Mouse (Mus musculus) hindbrain, embryonic 14.5 days (tissue): ENCODE data around the gene Calhm2. TPM values are rescaled to one million over a fixed set of nuclear protein-coding genes. Genes with fewer than 3 reads are reported as not detected.

ENCODE experiments used
- ATAC-seq: fragments of 200-750 bp; cut with Nextera tagmentation; 2 replicates; pipeline ENCODE4 v1.8.0; 2017; ENCODE audit warnings: moderate number of reproducible peaks, mild to moderate bottlenecking, moderate TSS enrichment, moderate library complexity; ENCODE audit not compliant: low FRiP score
- DNase-seq: peaks from one replicate; pipeline ENCODE4 v3.0.0-alpha.2; 2015; ENCODE audit warnings: low spot score
- H3K27ac ChIP-seq: fragments of 300-500 bp; sonication (generic); 2 replicates; pipeline ENCODE4 v1.5.1; 2014; ENCODE audit warnings: mild to moderate bottlenecking, moderate library complexity
- H3K27me3 ChIP-seq: fragments of 300-500 bp; sonication (generic); 2 replicates; pipeline ENCODE4 v1.6.1; 2014; ENCODE audit warnings: mild to moderate bottlenecking, low read length, mixed read lengths; ENCODE audit not compliant: control insufficient read depth, insufficient read depth
- H3K36me3 ChIP-seq: fragments of 300-500 bp; sonication (generic); replicated peaks from 2 replicates; pipeline ENCODE4 v1.6.1; 2014; ENCODE audit not compliant: control insufficient read depth, insufficient read depth
- H3K4me1 ChIP-seq: fragments of 300-500 bp; sonication (generic); replicated peaks from 2 replicates; pipeline ENCODE4 v1.6.1; 2014; ENCODE audit warnings: antibody characterized with exemption, low read length, mixed read lengths; ENCODE audit not compliant: control insufficient read depth, insufficient read depth
- H3K4me2 ChIP-seq: fragments of 300-500 bp; sonication (generic); replicated peaks from 2 replicates; pipeline ENCODE4 v1.6.1; 2014; ENCODE audit warnings: mild to moderate bottlenecking, moderate library complexity
- H3K4me3 ChIP-seq: fragments of 300-500 bp; sonication (generic); replicated peaks from 2 replicates; pipeline ENCODE4 v1.5.1; 2014; ENCODE audit warnings: mild to moderate bottlenecking, low read length
- H3K9ac ChIP-seq: fragments of 300-500 bp; sonication (generic); 2 replicates; pipeline ENCODE4 v1.6.1; 2014
- H3K9me3 ChIP-seq: fragments of 300-500 bp; sonication (generic); 2 replicates; pipeline ENCODE4 v1.6.1; 2016; ENCODE audit warnings: low read length; ENCODE audit not compliant: control insufficient read depth
- WGBS: fragments of 180-500 bp; shearing (Covaris S2); extraction: QIAGEN DNeasy Blood & Tissue Kit; methylation state at CpG from one replicate; pipeline ENCODE4 v1.1.7; 2014; 5-methylcytosine and 5-hydroxymethylcytosine counted together
- polyA plus RNA-seq: library from polyadenylated mRNA; unstranded; fragments of >200 nt; fragmentation: Nextera tagmentation; extraction: Ambion mirVana; gene quantifications from 2 replicates; pipeline ENCODE4 v1.2.1, GENCODE M21; 2014

Calhm2 gene
- 0.30 and 0.44 TPM in 2 replicates for polyA plus RNA-seq

DNA sequence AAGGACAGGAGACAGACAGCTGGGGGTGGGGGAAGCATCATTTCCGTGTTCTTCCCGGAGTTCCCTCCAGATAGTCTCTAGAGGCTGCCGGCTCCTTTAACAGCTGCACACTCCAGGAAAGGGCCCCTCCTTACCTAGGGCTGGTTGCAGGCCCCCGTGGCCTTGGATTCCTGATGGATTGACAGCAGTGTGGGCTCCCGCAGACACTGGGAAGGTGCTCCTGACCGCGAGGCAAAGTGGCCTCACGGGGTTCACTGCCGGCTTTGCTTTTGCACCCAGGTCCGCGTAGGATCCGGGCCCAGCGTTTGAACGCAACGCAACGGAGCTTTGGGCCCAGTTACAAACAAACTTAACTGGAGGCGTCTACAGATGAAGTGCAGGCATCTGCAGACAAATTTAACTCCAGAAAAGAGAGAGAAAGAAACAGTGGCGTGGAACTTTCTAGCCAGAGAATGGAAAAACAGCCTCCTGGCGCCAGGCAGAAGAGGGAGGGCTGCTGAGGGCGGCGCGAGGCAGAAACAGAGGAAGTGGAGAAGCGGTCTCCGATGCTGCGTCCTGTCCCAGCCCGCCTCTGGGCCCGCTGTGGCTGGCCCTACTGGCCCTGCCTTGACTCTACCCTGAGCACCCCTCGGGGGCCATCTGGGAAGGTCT is at the start of gene Calhm2:
TSS of gene Calhm2 (minus strand) at position 524 of the 651 bp plus-strand sequence.
- H3K4me3 ChIP-seq: no peak within 1 kb of the TSS; the same call in 1 of the 2 replicates
- peak within 1 kb of the TSS; percentile 25 for H3K9ac ChIP-seq
- H3K36me3 ChIP-seq: peaks cover 3% of the 10 kb centered on the region
- no peak within 1 kb of the TSS for H3K27ac ChIP-seq
- DNase-seq (no peak), ATAC-seq (no peak)
- peak within 1 kb of the TSS; percentile 47 for H3K4me2 ChIP-seq
- H3K4me1 ChIP-seq: peaks cover 8% of the 10 kb centered on the region
- no peaks in the 10 kb centered on the region for H3K27me3 ChIP-seq
- no peaks in the 10 kb centered on the region for H3K9me3 ChIP-seq
- 15% methylated on average over 28 of the region's 28 CpGs for WGBS

DNA sequence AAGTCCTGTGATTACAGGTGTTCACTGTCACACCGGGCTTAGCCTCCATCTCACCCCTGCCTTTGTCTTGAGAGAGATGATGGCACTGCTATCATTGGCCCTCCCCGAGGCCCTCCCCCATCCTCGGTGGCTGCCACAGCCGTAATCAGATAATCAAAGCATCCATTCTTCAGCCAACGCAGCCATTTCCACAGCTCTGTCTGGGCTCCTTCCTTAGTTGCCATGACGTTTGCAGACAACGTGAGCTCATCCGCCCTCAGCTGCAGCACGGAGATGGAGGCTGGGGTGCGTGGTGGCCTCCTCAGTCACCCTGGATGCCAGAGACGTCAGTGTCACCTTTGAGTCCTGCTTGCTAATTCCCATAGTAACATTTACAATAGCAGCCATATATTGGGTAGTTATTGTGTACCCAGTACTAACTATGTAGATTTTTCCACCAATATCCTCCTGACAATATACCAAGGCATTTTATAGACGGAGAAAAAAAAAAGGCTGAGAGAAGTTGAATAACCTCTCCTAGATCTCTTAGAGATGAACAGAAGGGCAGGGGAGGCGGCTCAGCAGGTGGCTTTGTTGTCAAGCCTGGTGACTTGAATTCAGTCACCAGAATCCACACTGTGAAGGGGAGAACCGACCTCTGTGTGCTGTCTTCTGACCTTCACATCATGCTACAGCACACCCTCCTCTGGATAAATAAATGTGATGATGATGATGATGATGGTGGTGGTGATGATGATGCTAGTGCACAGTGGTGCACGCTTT is 48.6 kb upstream of the Calhm2 start:
- WGBS: 43% methylated on average over 15 of the region's 15 CpGs
- no peak for ATAC-seq
- Histone ChIP-seq H3K9ac (no peak overlapping the region), H3K27ac (no peak overlapping the region), H3K9me3 (peaks cover 6% of the 10 kb centered on the region; the same call in 1 of the 2 replicates), H3K4me2 (no peak overlapping the region), H3K27me3 (no peaks in the 10 kb centered on the region; the same call in 1 of the 2 replicates), H3K4me1 (peaks cover 7% of the 10 kb centered on the region; the same call in 1 of the 2 replicates), H3K4me3 (no peak overlapping the region), H3K36me3 (no peaks in the 10 kb centered on the region)
- no peak for DNase-seq

DNA sequence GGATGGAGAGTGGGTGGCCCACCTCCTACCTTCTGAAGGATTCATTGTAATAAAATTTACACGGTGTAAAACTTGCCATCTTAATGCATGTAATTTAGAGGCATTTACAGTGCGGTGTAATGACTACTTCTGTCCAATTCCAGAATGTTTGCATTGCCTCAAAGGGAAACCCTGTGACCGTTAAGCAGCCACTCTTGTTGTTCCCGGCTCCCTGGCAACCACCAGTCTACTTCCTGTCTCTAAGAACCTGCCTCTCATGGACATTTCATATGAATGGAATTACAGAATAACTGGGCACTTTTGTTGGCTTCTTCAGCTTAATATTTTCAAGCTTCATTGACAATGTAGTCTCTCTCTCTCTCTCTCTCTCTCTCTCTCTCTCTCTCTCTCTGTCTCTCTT is 46.6 kb upstream of the Calhm2 start:
- ATAC-seq: no peak
- peaks cover 11% of the 10 kb centered on the region for H3K27me3 ChIP-seq
- no peak overlapping the region for H3K4me2 ChIP-seq
- H3K9ac ChIP-seq: no peak overlapping the region
- no peak overlapping the region for H3K27ac ChIP-seq
- no peak overlapping the region for H3K4me3 ChIP-seq
- H3K4me1 ChIP-seq: peaks cover 15% of the 10 kb centered on the region
- 71% methylated on average over 4 of the region's 4 CpGs for WGBS
- DNase-seq: no peak
- H3K9me3 ChIP-seq: peaks cover 8% of the 10 kb centered on the region; the same call in 1 of the 2 replicates
- no peaks in the 10 kb centered on the region for H3K36me3 ChIP-seq

DNA sequence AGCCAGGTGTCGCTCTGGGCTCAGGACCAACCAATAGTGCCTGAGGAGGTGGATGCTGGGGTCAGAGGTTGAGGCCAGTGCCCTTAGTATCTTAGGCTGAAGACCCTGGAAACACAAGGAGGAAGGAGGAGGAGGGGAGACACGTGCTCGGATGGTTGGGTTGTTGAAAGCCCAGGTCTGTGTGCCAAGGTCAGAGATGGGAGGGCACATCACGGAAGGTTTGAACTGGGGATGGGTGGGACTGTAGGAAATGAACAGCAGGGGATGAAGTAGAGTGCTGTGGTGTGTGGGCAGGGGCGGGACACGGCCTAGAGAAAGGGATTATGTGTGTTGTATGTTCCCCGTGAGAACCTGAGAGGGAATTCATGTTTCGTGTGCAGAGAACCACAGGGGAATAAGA is 46.1 kb upstream of the Calhm2 start:
- DNase-seq: no peak
- no peak overlapping the region for H3K4me2 ChIP-seq
- ATAC-seq: no peak
- H3K9me3 ChIP-seq: peaks cover 8% of the 10 kb centered on the region; the same call in 1 of the 2 replicates
- peaks cover 18% of the 10 kb centered on the region for H3K4me1 ChIP-seq
- H3K9ac ChIP-seq: no peak overlapping the region
- no peak overlapping the region for H3K4me3 ChIP-seq
- 74% methylated on average over 8 of the region's 8 CpGs for whole genome bisulfite sequencing
- H3K36me3 ChIP-seq: no peaks in the 10 kb centered on the region
- H3K27me3 ChIP-seq: peaks cover 11% of the 10 kb centered on the region
- H3K27ac ChIP-seq: no peak overlapping the region

DNA sequence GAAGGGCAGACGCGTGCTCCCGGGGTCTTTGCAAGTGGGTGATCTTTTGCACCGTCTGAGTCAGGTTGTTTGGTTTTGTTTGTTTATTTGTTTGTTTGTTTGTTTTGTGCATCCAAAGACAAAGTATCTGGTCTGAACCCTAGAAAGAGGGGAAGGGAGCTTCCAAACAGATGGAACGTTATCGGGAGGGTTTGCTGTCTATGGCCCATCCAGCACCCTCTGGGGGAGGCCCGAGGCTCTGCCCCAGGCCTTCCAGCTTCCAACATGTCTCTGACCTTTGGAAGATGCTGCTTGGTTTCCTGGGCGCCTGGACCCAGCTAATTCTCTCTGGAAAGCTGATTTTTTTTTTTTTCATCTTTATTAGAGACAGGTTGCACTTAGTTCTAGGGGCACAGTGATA is 41.9 kb upstream of the Calhm2 start:
- Histone ChIP-seq H3K9me3 (peaks cover 8% of the 10 kb centered on the region; the same call in 1 of the 2 replicates), H3K4me3 (peak overlapping the region; percentile 83), H3K9ac (peak overlapping the region; percentile 77), H3K4me2 (peak overlapping the region; percentile 69), H3K27me3 (peaks cover 11% of the 10 kb centered on the region), H3K4me1 (peaks cover 15% of the 10 kb centered on the region), H3K27ac (no peak overlapping the region), H3K36me3 (no peaks in the 10 kb centered on the region)
- WGBS: 16% methylated on average over 8 of the region's 8 CpGs
- DNase-seq (no peak), ATAC-seq (no peak)

DNA sequence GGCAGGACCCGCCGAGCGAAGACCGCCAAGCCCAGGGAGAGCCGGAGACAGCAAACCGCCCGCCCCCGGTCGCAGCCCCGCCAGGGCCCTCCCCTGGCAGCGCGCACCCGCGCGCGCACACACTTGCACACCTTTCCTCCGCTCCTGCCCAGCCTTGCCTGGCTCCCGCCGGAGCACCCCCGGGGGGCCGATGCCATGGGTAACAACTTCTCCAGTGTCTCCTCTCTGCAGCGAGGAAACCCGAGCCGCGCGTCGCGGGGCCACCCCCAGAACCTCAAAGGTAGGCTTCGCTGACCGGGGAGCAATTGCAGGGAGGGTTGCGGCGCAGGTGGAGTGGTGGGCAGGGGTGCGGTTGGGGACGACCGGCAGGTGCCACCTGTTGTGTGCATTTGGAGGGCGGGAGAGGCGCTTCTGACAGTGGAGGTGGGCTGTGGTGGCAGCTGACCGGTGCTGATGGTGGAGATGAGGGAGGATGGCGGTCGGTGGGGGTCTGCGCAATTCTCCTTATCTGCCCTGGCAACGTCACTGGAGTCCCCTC is 41.2 kb upstream of the Calhm2 start:
- DNase-seq: no peak
- H3K27me3 ChIP-seq: peaks cover 11% of the 10 kb centered on the region
- peaks cover 8% of the 10 kb centered on the region; the same call in 1 of the 2 replicates for H3K9me3 ChIP-seq
- H3K4me1 ChIP-seq: peaks cover 15% of the 10 kb centered on the region
- under 1% methylated on average over 36 of the region's 42 CpGs for WGBS
- peak overlapping the region; percentile 74; the same call in 1 of the 2 replicates for H3K27ac ChIP-seq
- ATAC-seq: peak; percentile 22; the same call in 1 of the 2 replicates
- H3K9ac ChIP-seq: peak overlapping the region; percentile 77
- peak overlapping the region; percentile 83 for H3K4me3 ChIP-seq
- peak overlapping the region; percentile 69 for H3K4me2 ChIP-seq
- no peaks in the 10 kb centered on the region for H3K36me3 ChIP-seq

DNA sequence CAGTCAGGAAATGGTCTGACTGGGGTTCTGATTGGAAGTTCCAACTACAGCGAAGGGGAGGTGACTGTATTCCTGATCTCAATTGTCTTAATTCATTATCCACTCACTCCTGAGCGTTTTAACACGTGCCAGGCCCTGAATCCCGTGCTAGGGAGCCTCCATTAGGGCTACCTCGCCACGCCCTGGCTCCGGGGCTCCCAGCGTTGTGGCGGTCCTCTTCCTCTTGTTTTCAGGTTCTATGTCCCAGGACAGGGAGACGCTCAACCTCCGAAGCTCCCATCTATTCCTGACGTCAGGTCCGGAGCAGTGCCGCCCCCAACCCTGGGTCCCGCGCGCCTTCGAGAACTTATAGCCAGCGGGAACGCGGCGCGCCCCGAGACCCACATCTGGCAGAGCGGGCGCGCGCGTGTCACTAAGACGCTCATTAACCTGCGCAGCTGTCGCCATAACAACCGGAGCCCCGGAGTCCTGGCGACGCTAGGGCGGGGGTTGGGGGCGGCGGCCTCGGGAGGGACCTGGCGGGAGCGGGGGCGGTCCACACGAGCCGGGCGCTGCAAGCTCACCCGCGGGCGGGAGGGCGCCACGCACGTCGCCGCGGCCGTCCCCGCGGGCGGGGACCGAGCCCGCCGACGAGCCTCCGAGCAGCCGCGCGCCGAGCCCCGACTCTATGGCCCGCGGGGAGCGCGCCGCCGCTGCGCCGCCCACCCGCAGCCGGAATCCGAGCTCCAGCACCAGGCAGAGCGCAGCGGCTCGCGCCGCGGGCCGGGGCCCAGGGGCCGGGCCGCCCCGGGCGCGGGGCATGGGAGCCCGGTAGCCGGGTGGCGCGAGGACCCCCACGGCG is 40.6 kb upstream of the Calhm2 start, which contains the start of gene Neurl1a:
TSS of gene Neurl1a (plus strand) at position 390 of the 841 bp plus-strand sequence.
- Histone ChIP-seq H3K4me1 (peaks cover 15% of the 10 kb centered on the region), H3K27ac (peak within 1 kb of the TSS; percentile 74), H3K9ac (peak within 1 kb of the TSS; percentile 77), H3K36me3 (no peaks in the 10 kb centered on the region), H3K4me3 (peak within 1 kb of the TSS; percentile 83), H3K9me3 (peaks cover 8% of the 10 kb centered on the region; the same call in 1 of the 2 replicates), H3K27me3 (peaks cover 11% of the 10 kb centered on the region), H3K4me2 (peak within 1 kb of the TSS; percentile 69)
- peak; percentile 71 for ATAC-seq
- DNase-seq: peak; percentile 69
- under 1% methylated on average over 89 of the region's 98 CpGs for WGBS

DNA sequence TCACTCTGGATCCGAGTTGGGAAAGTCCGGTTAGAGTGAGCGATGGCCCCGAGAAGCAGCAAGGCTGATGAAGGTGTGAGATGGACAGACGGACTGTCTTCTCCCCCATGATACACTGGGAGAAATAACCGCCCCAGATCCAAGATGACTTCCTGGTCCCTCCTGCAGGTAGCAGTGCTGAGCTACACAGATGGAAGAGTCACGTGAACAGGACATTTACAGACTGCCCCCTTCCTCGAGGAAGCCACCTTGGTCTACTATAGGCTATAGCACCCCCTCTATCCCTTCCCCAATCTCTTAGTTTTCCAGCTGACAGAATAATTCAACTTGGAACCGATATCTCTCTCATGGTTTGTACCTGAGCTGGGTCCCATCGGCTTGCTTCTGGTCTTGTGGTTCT is 39.9 kb upstream of the Calhm2 start:
- Histone ChIP-seq H3K9ac (no peak overlapping the region), H3K27ac (peak overlapping the region; percentile 74; the same call in 1 of the 2 replicates), H3K4me2 (peak overlapping the region; percentile 69), H3K4me3 (peak overlapping the region; percentile 83), H3K4me1 (peaks cover 15% of the 10 kb centered on the region), H3K27me3 (peaks cover 11% of the 10 kb centered on the region), H3K9me3 (peaks cover 8% of the 10 kb centered on the region; the same call in 1 of the 2 replicates), H3K36me3 (no peaks in the 10 kb centered on the region)
- WGBS: 28% methylated on average over 10 of the region's 10 CpGs
- ATAC-seq (no peak), DNase-seq (peak; percentile 35)
